Mouse (Mus musculus): ENCODE results near the gene Tead2.

Gene Tead2

GRCm38 (mm10) chr7:45257063-45257840 lies 41.7 kb downstream of the Tead2 start:
- DNase-seq (ENCODE audit: low read depth, low spot score), result no peak

- DNase-seq (ENCODE audit: low read depth, low spot score), result no peak
Observed at GRCm38 (mm10) chr7:45259281-45259680, 43.7 kb downstream of the Tead2 start.

GRCm38 (mm10) chr7:45262266-45262665 lies 46.7 kb downstream of the Tead2 start:
- DNase-seq (ENCODE audit: low read depth, low spot score), result no peak

GRCm38 (mm10) chr7:45263006-45263607 lies 47.6 kb downstream of the Tead2 start:
- no peak for DNase-seq (ENCODE audit: low read depth, low spot score)

- DNase-seq (ENCODE audit: low read depth, low spot score), result no peak
Observed at GRCm38 (mm10) chr7:45264348-45264747, 48.8 kb downstream of the Tead2 start.

GRCm38 (mm10) chr7:45265518-45265917 lies 50.0 kb downstream of the Tead2 start:
- DNase-seq (ENCODE audit: low read depth, low spot score), result no peak

GRCm38 (mm10) chr7:45272786-45273412 lies 57.3 kb downstream of the Tead2 start:
- no peak for DNase-seq (ENCODE audit: low read depth, low spot score)

GRCm38 (mm10) chr7:45273672-45274071 lies 58.1 kb downstream of the Tead2 start:
- no peak for DNase-seq (ENCODE audit: low read depth, low spot score)

- DNase-seq (ENCODE audit: low read depth, low spot score), result peak; percentile 39
Observed at GRCm38 (mm10) chr7:45277136-45277760, 61.7 kb downstream of the Tead2 start, which contains the start of gene Slc6a21. Gene Slc6a21, plus strand, starts transcription at chr7:45277513.
